Mouse (Mus musculus) testis, adult 2 months (tissue): Measurements from ENCODE around the gene Rgs10.

ENCODE experiments used
- CTCF ChIP-seq: fragments of 200-500 bp; IDR thresholded peaks from 2 replicates; pipeline ENCODE4 v1.5.1; 2012; ENCODE audit warnings: low read depth, mild to moderate bottlenecking, inconsistent platforms, low read length, moderate library complexity; ENCODE audit not compliant: control insufficient read depth, insufficient read depth, insufficient replicate concordance
- POLR2A ChIP-seq: fragments of 200-500 bp; IDR thresholded peaks from 2 replicates; pipeline ENCODE4 v1.6.1; 2012; ENCODE audit warnings: low read depth, mild to moderate bottlenecking, inconsistent platforms, low read length, moderate library complexity; ENCODE audit not compliant: control insufficient read depth

DNA sequence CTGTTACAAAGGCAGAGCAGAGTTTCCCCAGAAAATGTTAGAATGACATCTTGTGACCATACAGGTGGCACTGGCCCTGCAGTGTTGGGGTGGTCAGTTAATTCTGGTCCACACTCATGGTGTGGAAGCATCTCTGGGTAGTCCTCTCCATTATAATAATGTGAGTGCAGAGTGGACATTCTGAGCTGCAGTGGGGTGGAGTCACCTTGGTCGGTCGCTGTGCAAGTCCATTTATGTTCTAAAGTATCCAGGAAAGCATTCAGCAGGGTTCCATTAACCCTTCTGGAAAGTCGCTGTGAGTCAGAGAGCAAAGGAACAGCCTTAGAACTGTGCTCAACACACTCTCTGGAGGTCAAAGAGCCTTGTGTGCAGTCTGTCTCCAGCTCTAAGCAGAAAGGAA is 65.8 kb downstream of the Rgs10 start:
- TF ChIP-seq CTCF: no peak
- no peak for TF ChIP-seq POLR2A
